In the genomic region with DNA sequence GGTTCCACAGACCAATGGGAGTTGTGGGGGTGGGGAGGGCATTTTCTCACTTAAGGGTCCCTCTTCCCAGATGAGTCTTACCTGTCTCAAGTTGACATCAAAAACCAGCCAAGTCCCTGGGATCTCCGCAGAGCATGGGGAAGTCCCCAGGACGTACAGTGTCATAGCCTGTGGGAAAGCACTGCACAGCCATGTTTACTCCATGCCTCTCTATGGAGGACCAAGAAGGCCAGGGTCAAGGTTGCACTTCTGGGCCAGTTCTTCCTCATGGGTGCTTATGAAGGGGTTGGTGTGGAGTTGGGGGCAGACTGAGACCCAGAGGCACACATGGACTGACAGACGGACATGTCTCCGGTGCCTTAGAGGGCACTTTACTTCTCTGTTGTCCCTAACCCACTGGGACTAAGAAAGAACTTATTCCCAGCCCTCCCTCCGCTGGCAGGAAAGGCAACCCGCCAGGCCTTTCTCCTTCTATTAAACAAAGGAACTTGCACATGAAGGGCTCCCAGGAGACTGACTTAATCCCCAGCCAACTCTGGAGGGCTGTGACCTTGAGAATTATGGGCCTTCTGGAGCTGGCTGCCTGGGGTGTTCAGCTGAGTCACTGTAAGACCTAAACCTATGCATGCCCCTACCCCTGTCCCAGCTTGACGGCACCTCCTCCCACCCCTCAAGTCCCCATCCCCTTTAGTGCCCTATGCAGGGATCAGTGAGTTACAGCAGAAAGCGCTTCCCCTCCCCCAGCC, we compare ENCODE assay signal across 8 mouse cellular contexts.
A peak's percentile ranks its signal among the peaks of the same experiment; 100 is the strongest.
DNase-seq lines count a peak whose midpoint lies in the region; ATAC-seq and TF ChIP-seq lines count a peak whose summit lies in the region.

No protein-coding gene starts in this region.

- 36% methylated on average over 8 of the region's 8 CpGs for WGBS in hindbrain, embryonic 13.5 days
- WGBS in hindbrain, embryonic 11.5 days, result 34% methylated on average over 8 of the region's 8 CpGs
- 58% methylated on average over 8 of the region's 8 CpGs for WGBS in kidney, embryonic 15.5 days
- 64% methylated on average over 8 of the region's 8 CpGs for WGBS in olfactory bulb, adult 2 months

- H3K4me1 ChIP-seq in hindbrain, embryonic 13.5 days (replicated peaks), result peaks cover 18% of the 10 kb centered on the region
- no peaks in the 10 kb centered on the region; the same call in 1 of the 2 replicates for H3K4me1 ChIP-seq in hindbrain, embryonic 11.5 days (replicated peaks; ENCODE audit: control insufficient read depth, insufficient read depth, low read length)
- H3K4me1 ChIP-seq in kidney, embryonic 15.5 days, result peaks cover 24% of the 10 kb centered on the region
- peaks cover 12% of the 10 kb centered on the region for H3K4me1 ChIP-seq in olfactory bulb, adult 2 months (ENCODE audit: control insufficient read depth, insufficient read depth, low read length)

- H3K9ac ChIP-seq in hindbrain, embryonic 13.5 days, result peak overlapping the region; percentile 43; the same call in 1 of the 2 replicates
- no peak overlapping the region for H3K9ac ChIP-seq in hindbrain, embryonic 11.5 days (ENCODE audit: low read depth, low read length)
- no peak overlapping the region for H3K9ac ChIP-seq in kidney, embryonic 15.5 days

- no peak for TF ChIP-seq POLR2A in olfactory bulb, adult 2 months (IDR thresholded peaks at IDR 0.05; ENCODE audit: insufficient read depth, low read depth, low read length)

- peaks cover 12% of the 10 kb centered on the region; the same call in 1 of the 2 replicates for H3K27me3 ChIP-seq in hindbrain, embryonic 13.5 days
- H3K27me3 ChIP-seq in hindbrain, embryonic 11.5 days (ENCODE audit: control insufficient read depth, insufficient read depth, low read length), result no peaks in the 10 kb centered on the region
- H3K27me3 ChIP-seq in kidney, embryonic 15.5 days, result no peaks in the 10 kb centered on the region

- ATAC-seq in hindbrain, embryonic 13.5 days (ENCODE audit: low FRiP score), result no peak
- ATAC-seq in hindbrain, embryonic 11.5 days (ENCODE audit: low FRiP score), result no peak
- ATAC-seq in kidney, embryonic 15.5 days (replicated peaks; ENCODE audit: low FRiP score), result no peak
- no peak for ATAC-seq in activated CD4-positive, CD25-positive, alpha-beta regulatory T cell, adult 4 months

- H3K4me3 ChIP-seq in hindbrain, embryonic 13.5 days, result no peak overlapping the region
- no peak overlapping the region for H3K4me3 ChIP-seq in hindbrain, embryonic 11.5 days (ENCODE audit: low read depth, low read length)
- no peak overlapping the region for H3K4me3 ChIP-seq in kidney, embryonic 15.5 days (replicated peaks)
- H3K4me3 ChIP-seq in olfactory bulb, adult 2 months (ENCODE audit: insufficient read depth, low read depth, low read length), result no peak overlapping the region

- DNase-seq in hindbrain, embryonic 11.5 days (ENCODE audit: low spot score), result no peak
- peak; percentile 66 for DNase-seq in heart, adult 8-10 months (ENCODE audit: low spot score)
- no peak for DNase-seq in urinary bladder, postnatal 14 days (ENCODE audit: low spot score)
- no peak for DNase-seq in left cerebral cortex, adult 18-20 months (ENCODE audit: low spot score in 2 of 2)

- no peak overlapping the region for H3K4me2 ChIP-seq in hindbrain, embryonic 13.5 days
- no peak overlapping the region for H3K4me2 ChIP-seq in hindbrain, embryonic 11.5 days (replicated peaks; ENCODE audit: low read depth, low read length)
- no peak overlapping the region for H3K4me2 ChIP-seq in kidney, embryonic 15.5 days

- H3K36me3 ChIP-seq in hindbrain, embryonic 13.5 days, result no peaks in the 10 kb centered on the region
- no peaks in the 10 kb centered on the region for H3K36me3 ChIP-seq in hindbrain, embryonic 11.5 days (ENCODE audit: control insufficient read depth, insufficient read depth, low read length)
- H3K36me3 ChIP-seq in kidney, embryonic 15.5 days, result no peaks in the 10 kb centered on the region

- TF ChIP-seq CTCF in olfactory bulb, adult 2 months (IDR thresholded peaks at IDR 0.05; ENCODE audit: insufficient read depth, low read depth, low read length), result no peak

- H3K9me3 ChIP-seq in hindbrain, embryonic 13.5 days, result no peaks in the 10 kb centered on the region
- no peaks in the 10 kb centered on the region for H3K9me3 ChIP-seq in hindbrain, embryonic 11.5 days (ENCODE audit: control insufficient read depth, low read length)
- no peaks in the 10 kb centered on the region for H3K9me3 ChIP-seq in kidney, embryonic 15.5 days (replicated peaks)

- H3K27ac ChIP-seq in hindbrain, embryonic 13.5 days, result 0 out of 2 replicates have a peak overlapping the region, but pooled peaks have one; percentile 10
- no peak overlapping the region for H3K27ac ChIP-seq in hindbrain, embryonic 11.5 days (ENCODE audit: low read depth, low read length)
- peak overlapping the region; percentile 67; the same call in 1 of the 2 replicates for H3K27ac ChIP-seq in kidney, embryonic 15.5 days
- H3K27ac ChIP-seq in olfactory bulb, adult 2 months (ENCODE audit: insufficient read depth, low read depth, low read length), result 0 out of 2 replicates have a peak overlapping the region, but pooled peaks have one; percentile 8
